Mouse (Mus musculus) stomach, postnatal 0 days (tissue): ENCODE measurements around the gene Tinag. TPM values are rescaled to one million over a fixed set of nuclear protein-coding genes. Genes with fewer than 3 reads are reported as not detected.

ENCODE experiments used
- ATAC-seq: fragments of 200-750 bp; cut with Nextera tagmentation; 2 replicates; pipeline ENCODE4 v1.8.0; 2017; ENCODE audit not compliant: low FRiP score, low TSS enrichment
- DNase-seq: peaks from one replicate; pipeline ENCODE4 v3.0.0-alpha.2; 2016; ENCODE audit warnings: low spot score
- H3K27ac ChIP-seq: fragments of 300-500 bp; sonication (generic); replicated peaks from 2 replicates; pipeline ENCODE4 v1.5.1; 2014; ENCODE audit warnings: mild to moderate bottlenecking, control low read depth
- H3K27me3 ChIP-seq: fragments of 300-500 bp; sonication (generic); 2 replicates; pipeline ENCODE4 v1.6.1; 2014; ENCODE audit warnings: low read length; ENCODE audit not compliant: control insufficient read depth, insufficient read depth
- H3K36me3 ChIP-seq: fragments of 300-500 bp; sonication (generic); 2 replicates; pipeline ENCODE4 v1.6.1; 2014; ENCODE audit warnings: low read length, mixed read lengths; ENCODE audit not compliant: control insufficient read depth, insufficient read depth
- H3K4me1 ChIP-seq: fragments of 300-500 bp; sonication (generic); replicated peaks from 2 replicates; pipeline ENCODE4 v1.6.1; 2014; ENCODE audit warnings: antibody characterized with exemption; ENCODE audit not compliant: control insufficient read depth, insufficient read depth
- H3K4me2 ChIP-seq: fragments of 300-500 bp; sonication (generic); replicated peaks from 2 replicates; pipeline ENCODE4 v1.6.1; 2014; ENCODE audit warnings: low read depth, mild to moderate bottlenecking, control low read depth, moderate library complexity
- H3K4me3 ChIP-seq: fragments of 300-500 bp; sonication (generic); 2 replicates; pipeline ENCODE4 v1.5.1; 2014; ENCODE audit warnings: low read depth, low read length, control low read depth
- H3K9ac ChIP-seq: fragments of 300-500 bp; sonication (generic); 2 replicates; pipeline ENCODE4 v1.6.1; 2014; ENCODE audit warnings: mild to moderate bottlenecking, low read length, control low read depth, mixed read lengths
- H3K9me3 ChIP-seq: fragments of 300-500 bp; sonication (generic); 2 replicates; pipeline ENCODE4 v1.6.1; 2016; ENCODE audit warnings: low read length; ENCODE audit not compliant: control insufficient read depth
- CTCF ChIP-seq: IDR thresholded peaks from 2 replicates; pipeline ENCODE4 v1.5.1; 2016; ENCODE audit warnings: antibody characterized with exemption, low read depth, mild to moderate bottlenecking, moderate library complexity
- EP300 ChIP-seq: optimal IDR thresholded peaks from 2 replicates; pipeline ENCODE3; 2016; ENCODE audit warnings: antibody characterized with exemption
- WGBS: fragments of 180-500 bp; shearing (Covaris S2); extraction: QIAGEN DNeasy Blood & Tissue Kit; methylation state at CpG from one replicate; pipeline ENCODE4 v1.1.7; 2014; 5-methylcytosine and 5-hydroxymethylcytosine counted together
- polyA plus RNA-seq: library from polyadenylated mRNA; unstranded; fragments of >200 nt; fragmentation: Nextera tagmentation; extraction: Ambion mirVana; gene quantifications from 2 replicates; pipeline ENCODE4 v1.2.1, GENCODE M21; 2015

Tinag gene
- polyA plus RNA-seq, 1 experiment from 2014 or later: 2.2 TPM

- WGBS: 54% methylated on average over 2 of the region's 2 CpGs
- Histone ChIP-seq H3K9me3 (no peaks in the 10 kb centered on the region), H3K27ac (no peak overlapping the region), H3K4me2 (no peak overlapping the region), H3K4me1 (no peaks in the 10 kb centered on the region), H3K27me3 (no peaks in the 10 kb centered on the region), H3K36me3 (no peaks in the 10 kb centered on the region), H3K9ac (no peak overlapping the region), H3K4me3 (no peak overlapping the region)
- TF ChIP-seq EP300 (no peak), CTCF (no peak)
- no peak for ATAC-seq
- no peak for DNase-seq
These were observed 4.1 kb upstream of the Tinag start for GRCm38 (mm10) chr9:77049669-77050068.

- ATAC-seq (peak; percentile 61), DNase-seq (peak; percentile 33)
- Histone ChIP-seq H3K9me3 (no peaks in the 10 kb centered on the region), H3K4me1 (no peaks in the 10 kb centered on the region), H3K36me3 (no peaks in the 10 kb centered on the region), H3K4me3 (no peak overlapping the region), H3K27ac (peak overlapping the region; percentile 40; the same call in 1 of the 2 replicates), H3K27me3 (no peaks in the 10 kb centered on the region), H3K4me2 (no peak overlapping the region), H3K9ac (no peak overlapping the region)
- WGBS: 39% methylated on average over 5 of the region's 5 CpGs
- TF ChIP-seq EP300: no peak
- TF ChIP-seq CTCF: no peak
These were observed 597 bp upstream of the Tinag start for GRCm38 (mm10) chr9:77046067-77046715.

GRCm38 (mm10) chr9:77035361-77035760 is 10.2 kb downstream of the Tinag start:
- H3K4me3 ChIP-seq: no peak overlapping the region
- no peak overlapping the region for H3K9ac ChIP-seq
- 62% methylated on average over 2 of the region's 2 CpGs for WGBS
- no peaks in the 10 kb centered on the region for H3K9me3 ChIP-seq
- TF ChIP-seq CTCF: no peak
- no peak for TF ChIP-seq EP300
- no peaks in the 10 kb centered on the region for H3K36me3 ChIP-seq
- H3K4me1 ChIP-seq: no peaks in the 10 kb centered on the region
- no peak overlapping the region for H3K4me2 ChIP-seq
- no peak for DNase-seq
- no peaks in the 10 kb centered on the region for H3K27me3 ChIP-seq
- ATAC-seq: no peak
- H3K27ac ChIP-seq: no peak overlapping the region

GRCm38 (mm10) chr9:77032430-77033154 is 13.0 kb downstream of the Tinag start:
- H3K27ac ChIP-seq: no peak overlapping the region
- H3K9me3 ChIP-seq: no peaks in the 10 kb centered on the region
- no peak overlapping the region for H3K9ac ChIP-seq
- WGBS: 69% methylated on average over 9 of the region's 9 CpGs
- no peaks in the 10 kb centered on the region for H3K4me1 ChIP-seq
- no peaks in the 10 kb centered on the region for H3K36me3 ChIP-seq
- ATAC-seq (no peak), DNase-seq (no peak)
- TF ChIP-seq CTCF (no peak), EP300 (no peak)
- no peak overlapping the region for H3K4me2 ChIP-seq
- no peaks in the 10 kb centered on the region for H3K27me3 ChIP-seq
- no peak overlapping the region for H3K4me3 ChIP-seq

- Histone ChIP-seq H3K27me3 (no peaks in the 10 kb centered on the region), H3K4me3 (no peak overlapping the region), H3K36me3 (no peaks in the 10 kb centered on the region), H3K27ac (no peak overlapping the region), H3K9ac (no peak overlapping the region), H3K4me2 (no peak overlapping the region), H3K9me3 (no peaks in the 10 kb centered on the region), H3K4me1 (no peaks in the 10 kb centered on the region)
- TF ChIP-seq CTCF (no peak), EP300 (no peak)
- DNase-seq (no peak), ATAC-seq (no peak)
- 63% methylated on average over 2 of the region's 2 CpGs for WGBS
These were observed 20.3 kb downstream of the Tinag start for GRCm38 (mm10) chr9:77025271-77025670.

GRCm38 (mm10) chr9:77018935-77019334 is 26.7 kb downstream of the Tinag start:
- Histone ChIP-seq H3K27me3 (no peaks in the 10 kb centered on the region), H3K9ac (no peak overlapping the region), H3K27ac (no peak overlapping the region), H3K9me3 (no peaks in the 10 kb centered on the region), H3K4me2 (no peak overlapping the region), H3K4me1 (no peaks in the 10 kb centered on the region), H3K36me3 (no peaks in the 10 kb centered on the region), H3K4me3 (no peak overlapping the region)
- DNase-seq: no peak
- WGBS: 64% methylated on average over 4 of the region's 4 CpGs
- ATAC-seq: no peak
- TF ChIP-seq EP300 (no peak), CTCF (no peak)
